Mouse (Mus musculus): Measurements from ENCODE around the gene Acod1. TPM values are rescaled to one million over a fixed set of nuclear protein-coding genes. Genes with fewer than 3 reads are reported as not detected.

Acod1 gene
- 10 to 100 TPM; 24.8 to 32.0 TPM for total RNA-seq (2023)

DNA sequence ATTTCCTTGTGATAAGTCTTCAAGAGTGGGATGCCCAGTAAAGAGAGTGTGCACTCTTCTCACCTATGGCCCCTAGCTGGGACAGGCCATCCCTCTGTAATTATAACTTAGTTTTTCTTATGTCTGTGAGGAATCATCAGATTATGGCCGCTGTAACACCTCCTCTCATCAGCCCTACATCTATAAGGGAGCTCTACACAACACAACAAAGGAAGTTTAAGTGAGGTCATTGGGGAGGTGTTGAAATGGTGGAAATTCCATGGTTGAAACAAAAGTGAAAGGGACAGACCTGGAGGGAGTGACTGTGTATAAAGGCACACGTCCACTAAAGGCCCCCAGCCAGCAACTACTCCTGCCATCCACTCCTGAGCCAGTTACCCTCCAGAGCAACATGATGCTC lies at the start of gene Acod1:
Gene Acod1 (plus strand): TSS at position 301 of the 400 bp plus-strand sequence.

DNA sequence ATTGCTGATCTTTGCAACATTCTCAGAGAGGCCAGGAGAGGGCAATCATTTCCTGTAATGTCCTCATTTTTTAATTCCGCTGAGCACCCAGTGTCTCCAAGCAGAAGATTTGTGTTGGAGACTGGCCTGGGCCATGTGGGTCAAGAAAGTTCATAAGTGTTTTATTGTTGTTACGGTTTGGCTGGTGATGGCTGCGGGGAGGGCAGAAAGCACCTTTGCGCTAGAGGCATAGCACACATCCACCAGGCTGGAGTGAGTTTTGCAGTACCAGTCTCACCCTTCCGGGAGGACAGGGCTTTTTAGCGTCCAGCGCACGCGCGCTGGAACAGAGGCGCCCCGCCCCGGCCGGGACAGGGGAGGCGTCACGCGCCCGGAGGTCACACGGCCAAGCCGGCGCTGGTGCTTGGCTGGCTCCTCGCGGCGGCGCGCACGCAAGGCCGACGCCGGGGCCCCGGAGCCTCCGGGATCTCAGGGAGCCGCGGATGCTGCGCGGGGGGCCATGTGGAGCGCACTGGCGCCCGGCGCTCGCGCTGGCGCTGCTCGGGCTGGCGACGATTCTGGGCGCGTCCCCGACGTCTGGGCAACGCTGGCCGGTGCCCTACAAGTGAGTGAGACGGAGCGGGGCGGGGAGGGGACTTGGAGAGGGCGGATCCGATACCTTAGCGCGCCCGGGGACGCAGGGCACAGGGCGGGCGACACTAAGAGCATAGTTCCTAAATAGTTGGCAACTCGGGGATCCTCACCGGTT lies 23.3 kb downstream of the Acod1 start, which contains the start of gene Cln5:
Gene Cln5 (plus strand): TSS at position 353 of the 748 bp plus-strand sequence.

DNA sequence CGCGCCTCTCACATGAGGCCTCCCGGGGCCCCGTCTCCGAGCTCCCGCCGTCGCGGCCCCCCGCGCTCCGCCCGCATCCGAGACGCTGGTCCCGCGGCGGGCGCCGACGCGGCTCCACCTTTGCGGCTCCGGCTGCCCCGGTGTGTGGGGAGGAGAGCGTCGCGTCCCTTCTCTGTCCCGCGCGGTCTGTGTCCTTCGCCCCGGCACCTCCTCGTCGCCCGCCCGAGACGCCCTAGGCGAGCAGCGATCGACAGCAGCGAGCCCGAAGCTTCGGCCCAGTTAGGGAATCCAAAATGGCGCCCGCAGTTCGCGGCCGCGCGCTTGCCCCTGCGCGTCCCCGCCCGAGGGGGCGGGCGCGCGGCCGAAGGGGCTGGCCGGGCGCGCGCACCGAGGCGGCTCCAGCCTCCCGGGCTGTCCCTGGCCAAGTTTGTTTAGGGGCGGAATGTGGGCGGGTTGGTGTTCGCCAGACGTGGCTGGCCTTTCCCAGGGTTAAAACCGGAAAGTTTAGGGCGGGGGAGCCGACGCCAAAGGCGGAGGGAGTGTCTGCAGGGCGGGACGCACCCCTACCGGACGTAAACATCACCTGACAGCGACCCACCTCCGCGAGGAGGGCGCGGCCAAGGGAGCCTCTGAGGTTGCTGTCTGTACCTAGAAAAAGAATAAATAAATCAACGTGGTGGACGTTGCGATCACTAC lies 52.6 kb downstream of the Acod1 start, which contains the start of gene Fbxl3:
Gene Fbxl3 (minus strand): TSS at position 329 of the 696 bp plus-strand sequence.

Other genes starting within 250 kb of the Acod1 start
- gene Kctd12, start 64.3 kb upstream of the Acod1 start, total RNA-seq (2023), result 100 to 1,000 TPM; 185 to 219 TPM
- gene Cln5, start 23.2 kb downstream of the Acod1 start, total RNA-seq (2023), result 10 to 100 TPM; 65.4 to 73.0 TPM
- gene Fbxl3, start 52.6 kb downstream of the Acod1 start, total RNA-seq (2023), result 100 to 1,000 TPM; 113 to 127 TPM

Data from neutrophil, adult 59 days (primary cell).